Mouse (Mus musculus): Measurements from ENCODE around the gene Alg1. TPM values are rescaled to one million over a fixed set of nuclear protein-coding genes. Genes with fewer than 3 reads are reported as not detected.
A peak's percentile ranks its signal among the peaks of the same experiment; 100 is the strongest.

Gene Alg1
- polyA plus RNA-seq (2012; rRNA removed), result 20.8 and 26.0 TPM in 2 replicates

DNA sequence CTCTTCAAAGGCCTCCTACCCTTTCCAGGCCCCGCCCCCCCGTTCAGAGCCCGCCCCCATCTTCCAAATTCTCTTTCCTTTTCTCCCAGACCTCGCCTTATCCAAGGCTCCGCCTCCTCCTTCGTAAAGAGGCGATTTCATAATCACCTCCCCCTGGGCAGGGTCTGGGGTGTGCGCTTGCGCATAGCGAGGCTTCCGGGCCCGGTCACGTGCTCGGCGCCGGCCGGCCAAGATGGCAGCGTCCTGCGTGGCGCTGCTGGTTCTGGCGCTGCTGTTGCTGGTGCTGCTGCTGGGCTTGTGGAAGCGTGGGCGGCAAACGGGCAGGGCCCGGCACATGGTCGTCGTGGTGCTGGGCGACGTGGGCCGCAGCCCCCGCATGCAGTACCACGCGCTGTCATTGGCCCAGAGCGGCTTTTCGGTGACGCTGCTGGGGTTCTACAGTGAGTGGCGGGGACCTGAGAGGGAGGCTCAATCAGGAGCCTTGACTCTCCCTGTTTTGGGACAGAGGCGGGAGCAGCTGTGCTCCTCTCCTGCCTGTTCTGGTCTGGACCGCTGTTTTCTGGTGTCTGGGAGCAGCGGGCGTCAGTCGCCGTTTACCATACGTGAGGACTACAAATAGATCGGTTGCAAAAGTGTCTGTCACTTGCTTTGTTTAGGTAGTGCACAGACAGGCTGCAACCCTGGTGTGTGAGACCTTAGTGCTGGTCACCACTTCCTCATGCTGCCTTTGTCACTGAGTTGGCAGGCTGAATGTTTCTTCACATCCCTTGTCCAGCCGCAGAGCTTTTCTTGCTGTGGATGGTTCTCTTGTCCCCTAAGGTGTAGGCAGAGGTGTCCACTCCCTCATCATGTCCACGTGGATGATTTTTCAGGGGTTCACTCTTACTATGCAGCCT is at the start of gene Alg1:
TSS of gene Alg1 (plus strand) at position 204 of the 896 bp plus-strand sequence.
- TF ChIP-seq POLR2A (IDR thresholded peaks at IDR 0.05; ENCODE audit: low read depth, low read length) (peak; percentile 96), CTCF (IDR thresholded peaks at IDR 0.05; ENCODE audit: extremely low read depth, insufficient read length, insufficient replicate concordance, low read depth, low read length) (no peak)
- Histone ChIP-seq H3K4me1 (ENCODE audit: control insufficient read depth, insufficient read depth, insufficient read length, low read length) (peaks cover 5% of the 10 kb centered on the region; the same call in 1 of the 2 replicates), H3K4me3 (ENCODE audit: low read depth, low read length) (peak within 1 kb of the TSS; percentile 96), H3K36me3 (ENCODE audit: control insufficient read depth, insufficient read depth, low read length) (no peaks in the 10 kb centered on the region), H3K27me3 (ENCODE audit: control insufficient read depth, insufficient read depth, low read length) (no peaks in the 10 kb centered on the region), H3K27ac (ENCODE audit: insufficient read depth, low read depth, low read length) (peak within 1 kb of the TSS; percentile 5; the same call in 1 of the 2 replicates)
- WGBS, result under 1% methylated on average over 47 of the region's 47 CpGs

DNA sequence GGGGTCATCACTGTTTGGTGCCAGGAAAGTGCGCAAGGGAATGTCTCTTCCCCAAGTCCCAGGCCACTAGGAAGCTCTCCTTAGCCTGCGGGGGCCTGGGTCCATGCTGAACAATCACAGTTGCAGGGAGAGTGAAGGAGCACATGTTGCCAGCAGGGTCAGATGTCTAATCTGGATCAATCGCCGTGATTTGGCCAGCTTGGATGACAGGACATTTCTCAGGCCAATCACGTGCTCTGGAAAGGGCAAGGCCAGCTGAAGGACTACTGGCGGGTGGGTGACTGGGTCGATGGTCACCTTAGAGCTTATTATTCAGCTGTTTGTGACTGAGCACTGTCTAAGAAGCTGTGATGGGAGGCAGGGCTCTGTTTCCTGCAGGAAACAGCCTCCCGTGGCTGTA is 49.3 kb upstream of the Alg1 start:
- TF ChIP-seq CTCF (IDR thresholded peaks at IDR 0.05; ENCODE audit: extremely low read depth, insufficient read length, insufficient replicate concordance, low read depth, low read length), result no peak
- no peak for TF ChIP-seq POLR2A (IDR thresholded peaks at IDR 0.05; ENCODE audit: low read depth, low read length)
- H3K27me3 ChIP-seq (ENCODE audit: control insufficient read depth, insufficient read depth, low read length), result no peaks in the 10 kb centered on the region
- no peaks in the 10 kb centered on the region for H3K4me1 ChIP-seq (ENCODE audit: control insufficient read depth, insufficient read depth, insufficient read length, low read length)
- no peak overlapping the region for H3K27ac ChIP-seq (ENCODE audit: insufficient read depth, low read depth, low read length)
- no peaks in the 10 kb centered on the region for H3K36me3 ChIP-seq (ENCODE audit: control insufficient read depth, insufficient read depth, low read length)
- WGBS, result 41% methylated on average over 8 of the region's 8 CpGs
- no peak overlapping the region for H3K4me3 ChIP-seq (ENCODE audit: low read depth, low read length)

DNA sequence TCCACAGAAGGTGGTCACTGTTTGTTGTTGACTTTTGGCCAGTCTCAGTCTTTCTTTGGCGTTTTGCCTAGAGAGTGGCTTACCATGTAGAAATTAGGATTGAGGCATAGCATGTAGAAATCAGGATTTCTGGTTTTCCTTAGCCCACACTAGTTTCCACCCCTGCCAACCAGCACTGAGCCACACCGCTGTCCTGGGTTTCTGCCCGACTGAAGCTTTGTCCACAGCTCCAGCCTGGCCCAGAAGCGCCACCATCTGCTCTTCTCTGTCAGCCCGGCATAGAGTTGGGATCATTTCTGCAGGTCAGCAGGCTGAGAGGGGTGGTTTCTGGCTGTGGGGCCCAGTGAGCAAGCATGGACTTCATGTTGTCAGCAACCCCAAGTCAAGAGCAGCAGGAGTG is 48.5 kb upstream of the Alg1 start:
- Histone ChIP-seq H3K4me1 (ENCODE audit: control insufficient read depth, insufficient read depth, insufficient read length, low read length) (no peaks in the 10 kb centered on the region), H3K4me3 (ENCODE audit: low read depth, low read length) (no peak overlapping the region), H3K27me3 (ENCODE audit: control insufficient read depth, insufficient read depth, low read length) (no peaks in the 10 kb centered on the region), H3K36me3 (ENCODE audit: control insufficient read depth, insufficient read depth, low read length) (no peaks in the 10 kb centered on the region), H3K27ac (ENCODE audit: insufficient read depth, low read depth, low read length) (no peak overlapping the region)
- 75% methylated on average over 5 of the region's 5 CpGs for WGBS
- TF ChIP-seq POLR2A (IDR thresholded peaks at IDR 0.05; ENCODE audit: low read depth, low read length) (no peak), CTCF (IDR thresholded peaks at IDR 0.05; ENCODE audit: extremely low read depth, insufficient read length, insufficient replicate concordance, low read depth, low read length) (no peak)

DNA sequence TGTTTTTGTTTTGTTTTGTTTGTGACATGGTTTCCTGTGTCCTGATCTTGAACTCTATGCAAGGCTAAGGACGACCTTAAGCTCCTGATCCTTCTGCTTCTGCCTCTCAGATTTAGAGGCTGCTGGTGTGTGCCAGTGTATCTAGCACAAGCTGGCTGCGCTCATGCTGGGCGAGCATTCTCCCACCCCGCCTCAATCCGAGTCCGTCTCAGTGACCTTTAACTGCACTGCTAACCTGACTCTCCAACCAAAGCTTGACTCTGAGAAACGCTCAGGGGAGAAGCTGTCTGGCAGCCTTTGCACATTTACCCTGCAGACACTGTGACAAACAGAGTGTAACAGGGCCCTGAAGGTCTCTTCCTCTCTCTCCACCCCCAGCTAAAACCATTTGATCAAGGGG is 47.7 kb upstream of the Alg1 start:
- TF ChIP-seq POLR2A (IDR thresholded peaks at IDR 0.05; ENCODE audit: low read depth, low read length) (no peak), CTCF (IDR thresholded peaks at IDR 0.05; ENCODE audit: extremely low read depth, insufficient read length, insufficient replicate concordance, low read depth, low read length) (no peak)
- no peaks in the 10 kb centered on the region for H3K27me3 ChIP-seq (ENCODE audit: control insufficient read depth, insufficient read depth, low read length)
- no peaks in the 10 kb centered on the region for H3K4me1 ChIP-seq (ENCODE audit: control insufficient read depth, insufficient read depth, insufficient read length, low read length)
- no peaks in the 10 kb centered on the region for H3K36me3 ChIP-seq (ENCODE audit: control insufficient read depth, insufficient read depth, low read length)
- H3K4me3 ChIP-seq (ENCODE audit: low read depth, low read length), result no peak overlapping the region
- no peak overlapping the region for H3K27ac ChIP-seq (ENCODE audit: insufficient read depth, low read depth, low read length)
- WGBS, result 40% methylated on average over 7 of the region's 7 CpGs

DNA sequence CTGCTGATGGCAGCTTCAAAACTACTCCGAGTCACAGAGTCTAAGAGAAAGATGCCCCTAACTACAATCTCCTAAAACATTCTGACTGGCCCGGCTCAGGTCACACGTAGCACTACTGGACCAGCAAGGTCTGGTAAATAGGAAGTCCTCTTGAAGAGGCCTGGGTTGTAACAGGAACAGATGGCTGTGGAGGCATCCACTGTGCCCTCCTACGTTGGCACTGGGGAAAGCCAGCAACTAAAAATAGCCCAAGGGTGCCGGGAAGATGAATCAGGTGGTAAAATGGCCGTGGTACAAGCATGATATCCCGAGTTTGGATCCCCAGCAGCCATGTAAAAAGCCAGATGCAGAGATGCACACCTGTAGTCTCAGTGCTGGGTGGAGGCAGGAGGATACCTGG is 47.2 kb upstream of the Alg1 start:
- TF ChIP-seq CTCF (IDR thresholded peaks at IDR 0.05; ENCODE audit: extremely low read depth, insufficient read length, insufficient replicate concordance, low read depth, low read length) (no peak), POLR2A (IDR thresholded peaks at IDR 0.05; ENCODE audit: low read depth, low read length) (no peak)
- no peak overlapping the region for H3K27ac ChIP-seq (ENCODE audit: insufficient read depth, low read depth, low read length)
- no peaks in the 10 kb centered on the region for H3K4me1 ChIP-seq (ENCODE audit: control insufficient read depth, insufficient read depth, insufficient read length, low read length)
- WGBS, result 66% methylated on average over 7 of the region's 7 CpGs
- no peak overlapping the region for H3K4me3 ChIP-seq (ENCODE audit: low read depth, low read length)
- no peaks in the 10 kb centered on the region for H3K27me3 ChIP-seq (ENCODE audit: control insufficient read depth, insufficient read depth, low read length)
- no peaks in the 10 kb centered on the region for H3K36me3 ChIP-seq (ENCODE audit: control insufficient read depth, insufficient read depth, low read length)

DNA sequence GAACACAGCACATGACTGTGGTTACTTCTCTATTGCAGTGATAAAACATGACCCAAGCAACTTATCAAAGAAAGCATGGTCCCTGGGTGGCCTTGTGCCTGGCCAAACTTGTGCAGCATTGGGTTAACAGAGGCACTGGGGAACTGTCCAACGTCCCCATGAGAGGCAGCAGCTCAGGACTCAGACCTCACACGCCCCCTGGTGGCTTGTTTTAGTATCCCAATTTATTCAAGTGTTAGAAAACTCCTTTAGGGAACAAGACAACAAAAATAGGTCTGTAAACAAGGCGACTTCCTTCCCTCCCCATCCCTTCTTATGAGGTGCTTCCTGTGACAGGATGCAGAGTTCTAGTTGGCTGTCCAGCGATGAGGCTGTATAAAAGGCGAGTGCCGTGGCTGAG is 38.3 kb upstream of the Alg1 start:
- TF ChIP-seq POLR2A (IDR thresholded peaks at IDR 0.05; ENCODE audit: low read depth, low read length) (no peak), CTCF (IDR thresholded peaks at IDR 0.05; ENCODE audit: extremely low read depth, insufficient read length, insufficient replicate concordance, low read depth, low read length) (peak; percentile 68; the same call in 1 of the 2 replicates)

DNA sequence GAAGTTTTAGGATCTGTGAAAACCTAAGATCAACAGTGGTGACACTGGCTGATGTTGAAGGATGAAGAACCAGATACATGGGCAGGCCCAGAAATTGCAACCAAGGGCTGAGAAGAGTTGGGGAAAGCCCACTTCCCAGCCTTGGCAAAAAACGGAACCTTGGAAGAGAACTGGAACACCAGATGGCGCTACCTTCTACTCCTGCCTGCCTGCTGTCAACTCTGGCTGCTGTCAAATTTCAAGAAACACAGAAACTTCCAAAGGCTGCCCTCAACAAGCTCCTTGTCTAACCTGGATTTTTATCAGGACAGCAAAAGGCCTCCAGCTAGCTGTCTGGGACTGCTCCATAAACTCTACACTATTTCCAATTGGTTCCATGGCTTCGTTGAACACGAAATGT is 30.7 kb upstream of the Alg1 start:
- TF ChIP-seq CTCF (IDR thresholded peaks at IDR 0.05; ENCODE audit: extremely low read depth, insufficient read length, insufficient replicate concordance, low read depth, low read length) (peak; percentile 75; the same call in 1 of the 2 replicates), POLR2A (IDR thresholded peaks at IDR 0.05; ENCODE audit: low read depth, low read length) (no peak)
- Histone ChIP-seq H3K27me3 (ENCODE audit: control insufficient read depth, insufficient read depth, low read length) (no peaks in the 10 kb centered on the region), H3K4me3 (ENCODE audit: low read depth, low read length) (peak overlapping the region; percentile 73), H3K36me3 (ENCODE audit: control insufficient read depth, insufficient read depth, low read length) (peaks cover 24% of the 10 kb centered on the region; the same call in 1 of the 2 replicates), H3K27ac (ENCODE audit: insufficient read depth, low read depth, low read length) (no peak overlapping the region), H3K4me1 (ENCODE audit: control insufficient read depth, insufficient read depth, insufficient read length, low read length) (0 out of 2 replicates have a peak, but pooled peaks cover 4% of the 10 kb centered on the region)
- 5% methylated on average over 4 of the region's 4 CpGs for WGBS

More for the DNA sequence above, 38.3 kb upstream of the Alg1 start:
- WGBS, result 38% methylated on average over 6 of the region's 6 CpGs
- no peak overlapping the region for H3K27ac ChIP-seq (ENCODE audit: insufficient read depth, low read depth, low read length)
- no peaks in the 10 kb centered on the region for H3K4me1 ChIP-seq (ENCODE audit: control insufficient read depth, insufficient read depth, insufficient read length, low read length)
- no peaks in the 10 kb centered on the region for H3K27me3 ChIP-seq (ENCODE audit: control insufficient read depth, insufficient read depth, low read length)
- peaks cover 28% of the 10 kb centered on the region for H3K36me3 ChIP-seq (ENCODE audit: control insufficient read depth, insufficient read depth, low read length)
- no peak overlapping the region for H3K4me3 ChIP-seq (ENCODE audit: low read depth, low read length)

Data from small intestine, adult 2 months (tissue).